Mouse (Mus musculus) retina, postnatal 1 day (tissue): ENCODE results near the gene Adam17.

Experiments used
- DNase-seq: peaks from one replicate; pipeline ENCODE4 v3.0.0-alpha.2; 2012

Gene Adam17

GRCm38 (mm10) chr12:21350113-21350876 is 23.1 kb downstream of the Adam17 start:
- DNase-seq, result no peak

DNA sequence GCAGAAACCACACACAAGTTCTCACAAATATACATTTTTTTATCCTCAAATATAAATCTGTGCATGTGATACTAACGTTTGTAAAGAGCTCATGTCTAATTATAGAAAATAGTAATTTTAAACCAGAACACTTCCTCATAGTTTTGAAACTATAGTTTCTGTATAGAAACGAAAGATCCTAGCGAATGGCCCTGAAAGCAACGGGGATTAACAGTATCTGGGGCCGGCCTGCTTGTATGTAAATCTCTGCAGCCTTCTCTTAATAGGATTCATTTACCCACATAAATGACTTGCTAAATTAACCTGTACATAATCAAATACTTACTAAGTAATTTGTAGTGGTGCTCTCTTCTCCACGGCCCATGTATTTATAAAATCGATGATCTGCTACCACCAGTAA is 26.5 kb downstream of the Adam17 start:
- DNase-seq, result no peak

DNA sequence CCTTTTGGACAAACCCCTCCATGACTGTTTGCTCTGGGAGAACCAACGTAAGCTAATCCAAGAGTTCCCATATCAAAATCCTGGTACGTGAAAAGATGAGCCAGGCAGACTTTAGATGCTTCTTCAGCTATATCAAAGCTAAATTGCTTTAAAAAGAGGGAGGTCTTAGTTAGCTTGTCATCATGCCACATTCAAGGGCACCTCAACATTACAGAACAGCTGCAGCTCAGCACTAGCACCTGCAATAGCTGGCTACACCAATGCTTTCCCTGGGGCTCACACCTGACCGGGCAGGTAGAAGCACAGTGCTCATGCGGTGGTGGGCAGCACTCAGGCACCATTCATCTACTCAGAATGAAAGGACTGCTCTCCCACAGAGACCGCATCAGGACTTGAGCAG is 32.8 kb downstream of the Adam17 start:
- no peak for DNase-seq

GRCm38 (mm10) chr12:21337171-21337570 is 36.3 kb downstream of the Adam17 start:
- no peak for DNase-seq

DNA sequence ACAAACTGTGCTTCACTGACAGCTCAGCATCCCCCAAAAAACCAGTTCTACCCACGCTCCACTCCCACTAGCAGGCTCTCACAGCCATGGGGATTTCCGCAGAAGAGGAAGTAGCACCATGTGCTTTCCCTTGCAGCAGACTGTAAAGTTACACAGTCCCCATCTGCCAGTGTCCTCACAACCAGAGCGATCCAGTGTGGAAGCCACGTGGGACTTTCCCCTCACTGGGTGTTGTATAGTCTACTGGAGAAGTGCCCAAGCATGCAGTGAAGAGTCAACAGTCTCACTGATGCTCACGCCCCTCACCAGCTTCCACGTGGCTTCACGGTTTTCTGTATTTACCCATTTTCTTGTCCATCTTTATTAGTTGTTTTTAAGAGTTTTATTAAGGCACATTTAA is 37.6 kb downstream of the Adam17 start:
- no peak for DNase-seq

- no peak for DNase-seq
Observed at GRCm38 (mm10) chr12:21333766-21334165, 39.7 kb downstream of the Adam17 start.

DNA sequence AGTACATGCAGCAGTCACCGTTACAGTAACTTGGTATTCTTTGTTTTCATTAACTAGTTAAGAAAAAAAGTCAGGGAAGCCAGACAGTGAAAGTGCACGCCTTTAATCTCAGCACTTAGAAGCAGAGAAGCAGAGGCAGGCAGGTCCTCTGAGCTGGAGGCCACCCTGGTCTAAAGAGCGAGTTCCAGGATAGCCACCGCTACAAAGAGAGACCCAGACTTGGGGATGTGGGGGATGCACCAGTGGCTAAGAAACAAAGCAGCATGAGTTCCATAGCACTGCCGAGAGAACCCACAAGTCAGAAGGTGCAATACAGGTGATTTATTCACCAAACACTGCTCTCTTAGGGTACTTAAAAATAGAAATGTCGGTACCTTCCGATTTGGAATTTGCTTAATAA is 40.4 kb downstream of the Adam17 start:
- DNase-seq, result no peak

DNA sequence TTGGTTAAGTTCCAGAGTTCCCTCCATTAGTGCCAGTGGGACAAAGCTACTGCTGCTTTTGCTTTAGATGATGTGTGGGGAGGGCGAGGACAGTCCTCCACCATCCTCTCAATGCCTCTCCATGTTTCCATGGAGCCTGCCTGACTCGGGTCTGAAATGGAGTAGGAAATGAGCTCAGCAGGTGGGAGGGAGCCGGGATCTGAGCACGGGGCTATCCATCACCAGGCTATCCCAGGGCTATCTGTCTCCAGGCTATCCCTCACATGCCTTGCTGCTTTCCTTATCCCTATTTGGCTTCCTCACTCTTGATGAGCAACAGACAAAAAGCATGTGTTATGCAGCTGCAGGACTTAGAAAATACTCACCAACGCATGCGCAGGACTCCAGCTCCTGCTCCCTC is 41.7 kb downstream of the Adam17 start:
- DNase-seq, result no peak

DNA sequence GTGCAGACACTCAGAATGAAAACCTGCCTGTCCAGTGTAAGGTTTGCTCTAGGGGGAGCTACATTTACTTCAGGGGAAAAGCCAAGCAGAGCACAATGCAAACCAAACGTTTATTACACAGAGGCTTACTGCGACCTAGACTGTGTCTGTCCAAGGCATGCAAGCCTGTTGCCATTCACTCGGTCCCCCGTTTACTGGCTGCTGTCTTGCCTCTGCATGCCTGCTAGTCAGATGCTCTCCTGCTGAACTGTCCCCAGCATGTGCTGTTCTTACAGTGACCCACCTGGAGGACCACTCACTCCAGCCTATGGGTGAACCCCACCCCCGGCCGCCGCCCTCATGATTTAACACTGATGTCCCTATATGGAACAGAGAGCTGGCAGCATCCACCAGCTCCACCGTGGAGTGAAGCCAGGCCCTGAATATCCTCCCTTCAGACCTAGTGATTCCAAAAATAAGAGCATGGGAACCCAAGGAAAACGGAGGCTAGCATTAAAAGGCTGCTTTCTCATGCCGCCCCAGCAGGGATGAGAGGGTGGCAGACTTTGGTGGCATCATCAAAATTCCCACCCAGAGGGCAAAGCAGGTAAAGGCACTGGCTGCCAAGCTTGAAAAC is 42.4 kb downstream of the Adam17 start:
- DNase-seq, result no peak

- no peak for DNase-seq
Observed at GRCm38 (mm10) chr12:21329661-21330400, 43.6 kb downstream of the Adam17 start.

GRCm38 (mm10) chr12:21326325-21326724 is 47.1 kb downstream of the Adam17 start:
- no peak for DNase-seq

GRCm38 (mm10) chr12:21325266-21325665 is 48.2 kb downstream of the Adam17 start:
- DNase-seq, result no peak

DNA sequence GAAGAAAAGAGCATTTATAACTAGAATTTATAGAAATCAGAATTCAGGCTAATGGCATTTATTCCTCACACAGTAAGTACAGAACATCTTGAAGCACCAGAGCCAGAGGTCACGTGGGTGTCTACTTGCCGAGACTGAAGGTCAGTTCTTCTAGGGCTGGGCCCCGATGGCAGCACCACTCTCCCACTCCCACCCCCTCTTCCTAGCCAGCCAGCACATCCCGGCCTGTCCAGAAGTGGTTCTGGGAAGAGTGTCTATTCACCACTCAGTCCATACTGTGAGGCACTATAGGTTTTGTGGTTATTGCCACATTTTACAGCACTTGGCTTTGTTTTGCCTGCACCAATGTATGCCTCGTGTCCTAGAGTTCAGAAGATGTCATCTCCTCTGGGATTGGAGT is 49.3 kb downstream of the Adam17 start:
- DNase-seq, result no peak

DNA sequence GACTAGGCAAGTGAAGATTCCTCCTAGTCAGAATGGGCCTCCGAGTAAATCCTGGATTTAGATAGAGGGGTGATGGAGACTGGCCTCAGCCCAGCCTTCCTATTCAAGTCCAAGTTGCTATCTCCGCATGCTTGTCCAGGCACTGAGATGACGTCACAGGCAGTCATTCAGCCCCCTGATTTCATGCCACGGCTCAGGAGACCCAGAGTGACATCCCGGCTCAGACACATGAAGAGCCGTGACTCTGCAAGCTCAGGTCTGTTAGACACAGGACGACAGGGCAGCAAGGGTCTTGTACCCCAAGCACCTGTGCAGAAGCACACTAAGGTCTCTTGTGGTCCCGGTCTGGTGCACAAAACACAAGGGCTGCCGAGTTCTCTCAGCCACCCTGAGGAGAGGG is 50.6 kb downstream of the Adam17 start:
- no peak for DNase-seq

DNA sequence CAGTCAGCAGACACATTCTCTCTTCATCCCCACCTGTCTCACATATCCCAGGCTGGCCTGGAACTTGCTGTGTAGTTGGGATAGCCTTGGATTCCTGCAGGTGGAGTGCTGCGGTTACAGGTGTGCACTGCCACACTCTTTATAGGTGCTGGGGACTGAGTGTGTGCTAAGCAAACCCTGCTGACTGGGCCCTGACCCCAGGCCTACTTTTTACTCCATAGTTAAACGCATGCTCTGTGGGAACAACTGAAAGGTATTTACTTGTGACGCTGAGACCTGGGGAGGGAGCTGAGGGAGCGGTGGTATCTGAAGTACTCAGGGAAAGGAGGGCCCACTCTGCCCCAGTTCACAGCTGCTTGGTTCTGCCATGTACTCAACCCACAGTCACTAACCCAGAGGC is 51.1 kb downstream of the Adam17 start:
- DNase-seq, result no peak

DNA sequence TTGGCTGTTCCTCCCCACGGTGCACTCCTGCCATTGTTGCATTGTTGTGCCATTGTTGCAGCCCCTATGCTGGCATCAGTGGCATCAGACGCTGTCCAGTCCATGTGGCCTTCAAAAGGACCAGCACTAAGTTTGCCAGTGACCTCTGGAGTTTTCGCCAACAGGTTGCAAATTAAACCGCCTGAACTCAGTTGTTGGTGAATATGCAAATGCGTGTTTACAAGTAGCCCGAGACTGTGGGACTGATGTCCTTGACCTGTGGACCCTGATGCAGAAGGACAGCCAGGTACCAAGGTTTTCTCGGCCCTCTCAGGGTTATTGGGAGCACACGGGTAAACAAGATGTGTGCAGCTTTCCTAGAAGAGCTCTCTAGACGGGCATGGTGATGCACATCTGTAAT is 52.3 kb downstream of the Adam17 start:
- no peak for DNase-seq

GRCm38 (mm10) chr12:21320317-21320716 is 53.1 kb downstream of the Adam17 start:
- no peak for DNase-seq

DNA sequence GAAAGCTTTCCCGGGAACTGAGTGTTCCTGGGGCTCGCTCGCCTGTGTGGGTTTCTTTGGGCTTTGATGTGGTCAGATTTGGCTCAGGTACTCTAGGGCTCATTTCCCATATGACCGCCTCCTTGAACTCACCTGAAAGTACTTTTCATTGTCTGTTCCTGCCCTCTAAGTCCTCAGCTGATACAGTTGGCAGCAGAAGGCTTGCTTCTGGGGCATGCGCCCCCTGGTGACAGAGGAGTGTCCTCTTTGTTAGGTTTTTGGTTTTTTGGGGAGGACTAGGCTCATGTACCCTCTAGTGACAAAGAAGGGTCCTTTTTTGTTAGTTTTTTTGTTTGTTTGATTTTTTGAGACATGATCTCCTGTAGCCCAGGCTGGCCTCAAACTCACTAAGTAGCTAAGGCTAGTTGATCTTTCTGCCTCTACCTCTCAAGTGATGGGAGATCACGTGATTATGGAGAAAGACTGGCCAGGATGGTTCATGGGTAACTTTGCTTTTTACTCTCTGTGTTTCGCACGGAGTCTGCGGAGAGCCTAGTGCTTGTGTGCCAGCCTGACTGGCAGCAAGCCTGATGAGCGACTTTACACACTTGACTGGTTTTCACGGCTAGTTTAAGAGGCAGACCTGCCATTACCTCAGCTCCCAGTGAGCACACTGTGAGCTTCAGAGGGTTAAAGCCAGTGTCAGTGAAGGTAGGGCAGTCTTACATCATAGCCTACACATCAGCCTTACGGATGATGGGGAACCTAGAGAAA is 55.1 kb downstream of the Adam17 start:
- peak; percentile 77 for DNase-seq

DNA sequence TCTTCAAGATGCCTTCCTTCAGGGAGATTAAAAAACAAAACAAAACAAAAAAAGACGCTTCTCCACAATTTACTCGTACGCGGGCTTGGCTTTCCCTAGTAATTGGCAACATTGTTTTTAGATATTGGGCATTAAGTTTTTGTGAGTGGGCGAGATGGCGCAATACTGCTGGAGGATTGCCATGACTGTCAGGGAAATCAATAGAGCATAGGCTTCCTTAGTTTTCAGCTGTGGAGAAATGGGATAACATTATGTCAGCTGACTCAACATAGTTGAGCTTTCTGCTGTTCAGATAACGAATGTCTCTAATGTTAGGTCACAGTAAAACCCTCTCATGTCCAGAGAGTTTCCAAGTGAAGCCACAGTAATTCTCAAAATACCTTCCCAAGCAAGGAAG is 56.6 kb downstream of the Adam17 start:
- DNase-seq, result peak; percentile 12

DNA sequence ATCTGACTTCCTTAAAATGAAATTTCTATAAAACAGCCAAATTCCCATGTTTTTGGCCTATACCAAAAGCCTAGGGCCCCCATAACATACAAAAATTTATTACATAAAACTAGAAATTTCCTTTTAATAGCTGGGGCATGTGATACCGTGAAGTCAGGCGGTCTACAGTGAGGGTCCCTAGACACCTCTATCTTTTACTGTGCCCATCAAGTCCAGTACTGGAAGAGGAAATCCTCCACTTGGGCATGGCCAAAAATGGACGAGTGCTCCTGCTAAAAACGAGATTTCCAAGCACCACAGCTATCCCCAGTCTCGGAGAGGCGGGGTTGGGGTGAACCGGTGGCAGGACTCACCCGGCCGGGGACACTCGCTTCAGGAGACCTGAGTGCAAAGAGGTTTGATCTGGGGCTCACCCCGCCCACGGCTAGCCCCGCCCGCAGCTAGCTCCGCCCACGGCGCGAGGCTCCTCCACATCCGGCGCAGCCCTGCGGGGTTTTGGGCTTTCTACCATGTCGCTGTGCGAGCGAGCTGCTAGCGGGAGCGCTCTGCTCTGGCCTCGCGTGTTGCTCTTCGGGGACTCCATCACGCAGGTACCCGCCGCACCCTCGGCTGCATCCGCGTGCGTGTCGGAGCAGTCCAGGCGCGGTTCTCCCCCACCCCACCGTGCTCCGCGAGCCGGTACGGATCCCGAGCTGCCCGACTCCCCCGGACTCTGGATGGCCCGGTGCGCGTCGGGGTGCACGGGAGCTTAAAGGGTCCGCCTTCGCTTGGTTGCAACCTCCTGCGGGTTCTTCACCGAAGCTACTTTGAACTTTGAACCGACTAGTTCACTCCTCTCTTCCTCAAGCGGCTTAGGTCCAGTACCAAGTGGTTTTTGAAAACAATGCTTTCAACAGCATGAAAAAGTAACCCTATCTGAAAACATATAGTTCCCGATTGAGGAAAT is 57.2 kb downstream of the Adam17 start, which contains the start of gene Iah1:
TSS of gene Iah1 (plus strand) at position 467 of the 946 bp plus-strand sequence.
- peak; percentile 85 for DNase-seq

DNA sequence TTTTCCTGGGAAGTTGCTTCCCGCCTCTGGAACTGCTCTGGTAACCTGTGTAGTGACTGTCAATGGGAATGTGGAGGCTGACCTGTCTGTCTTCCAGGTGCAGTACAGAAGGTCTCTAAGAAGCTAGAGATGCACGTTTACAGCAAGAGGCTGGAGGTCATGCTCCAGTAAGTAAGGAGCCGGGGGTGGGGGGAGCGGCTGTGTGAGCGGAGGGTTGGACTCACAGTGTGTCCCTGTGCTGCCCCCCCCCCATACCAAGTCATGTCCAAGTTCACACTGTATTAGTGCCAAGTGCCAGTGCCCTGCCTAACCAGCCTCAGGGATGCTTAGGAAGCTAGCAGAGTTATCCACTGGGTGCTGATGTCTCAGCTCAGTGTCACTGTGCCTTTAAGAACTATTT is 61.2 kb downstream of the Adam17 start:
- no peak for DNase-seq

- no peak for DNase-seq
Observed at GRCm38 (mm10) chr12:21306721-21307120, 66.7 kb downstream of the Adam17 start.
